Mouse (Mus musculus) ES-E14 (cell line): Measurements from ENCODE around the gene Fut8. TPM values are rescaled to one million over a fixed set of nuclear protein-coding genes. Genes with fewer than 3 reads are reported as not detected.

Source experiments
- DNase-seq: peaks from one replicate; pipeline ENCODE4 v3.0.0-alpha.2; 2013; ENCODE audit warnings: low read depth, low spot score
- H3K27ac ChIP-seq: 2 replicates; pipeline ENCODE4 v1.5.1; 2012; ENCODE audit warnings: low read depth, mild to moderate bottlenecking, low read length, moderate library complexity, mixed read lengths; ENCODE audit not compliant: poor library complexity, insufficient read depth, severe bottlenecking
- H3K36me3 ChIP-seq: 2 replicates; pipeline ENCODE4 v1.6.1; 2012; ENCODE audit warnings: mild to moderate bottlenecking, low read length, moderate library complexity, mixed read lengths; ENCODE audit not compliant: control insufficient read depth, poor library complexity, insufficient read depth, severe bottlenecking
- H3K4me1 ChIP-seq, 2 experiments: fragments of 150-350 bp in 1 of 2; sonication (generic) in 1 of 2; 2 replicates each; pipeline ENCODE4 v1.6.1; 2012; ENCODE audit warnings: low read length in 2 of 2, mild to moderate bottlenecking in 1 of 2, mixed read lengths in 1 of 2; ENCODE audit not compliant: control insufficient read depth in 2 of 2, insufficient read depth in 2 of 2, poor library complexity in 1 of 2
- H3K4me3 ChIP-seq, 2 experiments: fragments of 150-350 bp in 1 of 2; sonication (generic) in 1 of 2; 2 replicates each; pipeline ENCODE4 v1.5.1; 2012; ENCODE audit warnings: low read length in 2 of 2, low read depth in 1 of 2, mild to moderate bottlenecking in 1 of 2, mixed read lengths in 1 of 2; ENCODE audit not compliant: insufficient read depth in 1 of 2, poor library complexity in 1 of 2, severe bottlenecking in 1 of 2
- H3K9ac ChIP-seq: 2 replicates; pipeline ENCODE4 v1.6.1; 2012; ENCODE audit warnings: low read depth, mild to moderate bottlenecking, low read length, mixed read lengths; ENCODE audit not compliant: poor library complexity, insufficient read depth, severe bottlenecking
- H3K9me3 ChIP-seq: fragments of 150-350 bp; sonication (generic); 2 replicates; pipeline ENCODE4 v1.6.1; 2012; ENCODE audit warnings: low read depth, mild to moderate bottlenecking, low read length; ENCODE audit not compliant: control insufficient read depth, insufficient read depth
- CHD2 ChIP-seq: IDR thresholded peaks from 2 replicates; pipeline ENCODE4 v1.6.1; 2014; ENCODE audit warnings: mild to moderate bottlenecking, low read depth, low read length, inconsistent platforms
- HCFC1 ChIP-seq: IDR thresholded peaks from 2 replicates; pipeline ENCODE4 v1.6.1; 2012; ENCODE audit warnings: low read length, inconsistent platforms, borderline replicate concordance; ENCODE audit not compliant: insufficient read depth
- MAFK ChIP-seq: IDR thresholded peaks from 2 replicates; pipeline ENCODE4 v1.6.1; 2014; ENCODE audit warnings: mild to moderate bottlenecking, low read depth, low read length, inconsistent platforms; ENCODE audit not compliant: insufficient read depth
- ZC3H11A ChIP-seq: IDR thresholded peaks from 2 replicates; pipeline ENCODE4 v1.6.1; 2012; ENCODE audit warnings: low read depth, mild to moderate bottlenecking, inconsistent platforms, low read length, borderline replicate concordance
- ZNF384 ChIP-seq: IDR thresholded peaks from 2 replicates; pipeline ENCODE4 v1.6.1; 2012; ENCODE audit warnings: low read depth, low read length, inconsistent platforms
- in situ Hi-C, 2 experiments: fragments of 600-800 bp; cut with MboI; formaldehyde crosslinking; loops; one replicate each; pipeline ENCODE4 v1.15.1; 2025; ENCODE audit warnings: low sequenced_read_pairs in 2 of 2, inconsistent platforms in 1 of 2; ENCODE audit not compliant: unreplicated experiment in 2 of 2
- total RNA-seq: library from RNA; depleted of rRNA; stranded (reverse); fragments of 300-350 nt; gene quantifications from 2 replicates; pipeline ENCODE4 v1.2.3, GENCODE M21; 2012

Fut8 gene
- total RNA-seq, 1 experiment: 26.3 TPM

DNA sequence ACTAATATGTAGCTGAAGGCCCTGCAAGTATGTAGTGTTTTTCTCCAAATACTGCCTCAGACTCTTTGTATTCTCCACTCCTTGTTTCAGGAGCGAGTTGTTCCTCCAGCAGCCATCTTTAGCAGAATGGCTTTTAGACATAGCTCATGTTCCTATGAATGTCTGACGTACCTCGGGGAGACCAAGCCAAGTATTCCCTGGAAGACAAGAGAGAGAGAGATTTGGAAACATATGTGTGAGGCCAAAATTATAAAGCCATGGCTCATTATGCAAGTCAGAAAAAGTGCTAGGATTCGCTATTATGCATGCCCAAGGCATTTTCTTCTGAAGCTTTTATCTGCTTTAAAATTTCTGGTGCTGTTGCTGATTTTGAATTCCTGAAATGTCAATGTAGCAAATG is 13.8 kb upstream of the Fut8 start:
- no peak overlapping the region for H3K27ac ChIP-seq
- no peaks in the 10 kb centered on the region for H3K4me1 ChIP-seq
- H3K36me3 ChIP-seq: no peaks in the 10 kb centered on the region
- H3K4me3 ChIP-seq: no peak overlapping the region
- in situ Hi-C loops: no loop called here
- H3K9me3 ChIP-seq: no peaks in the 10 kb centered on the region
- TF ChIP-seq ZC3H11A: no peak
- H3K9ac ChIP-seq: no peak overlapping the region
- no peak for DNase-seq

DNA sequence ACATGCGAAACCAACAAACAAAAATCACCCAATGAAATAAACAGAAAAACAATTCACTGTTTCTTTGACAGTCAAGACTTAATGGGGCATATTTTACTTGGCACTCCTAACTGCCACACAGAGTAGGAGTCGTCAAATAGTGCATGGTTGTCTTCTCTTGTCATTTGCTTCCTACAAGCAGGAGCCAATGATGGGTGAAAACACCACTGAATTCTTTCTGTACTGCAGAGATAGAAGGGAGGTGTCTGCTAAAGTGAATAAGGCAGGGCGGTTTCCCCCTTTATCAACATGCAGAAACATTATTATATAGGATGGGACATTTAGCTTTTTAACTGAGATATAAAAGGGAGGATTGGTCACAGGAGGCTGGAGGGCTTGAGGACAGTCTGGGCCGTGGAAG is 13.0 kb upstream of the Fut8 start:
- Histone ChIP-seq H3K4me1 (no peaks in the 10 kb centered on the region), H3K9me3 (no peaks in the 10 kb centered on the region), H3K36me3 (no peaks in the 10 kb centered on the region), H3K4me3 (no peak overlapping the region), H3K9ac (no peak overlapping the region), H3K27ac (no peak overlapping the region)
- TF ChIP-seq CHD2 (no peak), ZNF384 (no peak), HCFC1 (no peak), MAFK (no peak), ZC3H11A (no peak)
- in situ Hi-C loops: no loop called here
- no peak for DNase-seq

DNA sequence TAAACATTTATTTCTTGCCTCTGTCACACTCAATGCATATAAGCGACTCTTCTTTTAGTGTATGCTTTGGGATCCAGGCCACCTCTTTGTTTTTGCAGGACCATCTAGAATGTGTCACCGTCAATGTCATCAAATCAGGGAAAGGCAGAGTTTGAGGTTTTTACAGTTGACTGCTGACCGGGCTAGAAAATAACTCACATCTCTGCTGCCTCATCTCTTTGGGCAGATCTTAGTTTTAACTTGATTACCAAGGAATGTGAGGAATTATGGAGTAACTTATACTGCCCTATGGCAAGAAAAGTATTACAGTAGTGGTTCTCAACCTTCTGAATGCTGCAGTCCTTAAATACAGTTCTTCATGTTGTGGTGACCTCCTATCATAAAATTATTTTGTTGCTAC is 12.2 kb upstream of the Fut8 start:
- H3K4me3 ChIP-seq: no peak overlapping the region
- no peaks in the 10 kb centered on the region for H3K4me1 ChIP-seq
- H3K27ac ChIP-seq: no peak overlapping the region
- TF ChIP-seq MAFK (no peak), ZNF384 (no peak), CHD2 (no peak), ZC3H11A (no peak), HCFC1 (no peak)
- in situ Hi-C loops: no loop called here
- DNase-seq: no peak
- H3K9ac ChIP-seq: no peak overlapping the region
- no peaks in the 10 kb centered on the region for H3K9me3 ChIP-seq
- H3K36me3 ChIP-seq: no peaks in the 10 kb centered on the region

DNA sequence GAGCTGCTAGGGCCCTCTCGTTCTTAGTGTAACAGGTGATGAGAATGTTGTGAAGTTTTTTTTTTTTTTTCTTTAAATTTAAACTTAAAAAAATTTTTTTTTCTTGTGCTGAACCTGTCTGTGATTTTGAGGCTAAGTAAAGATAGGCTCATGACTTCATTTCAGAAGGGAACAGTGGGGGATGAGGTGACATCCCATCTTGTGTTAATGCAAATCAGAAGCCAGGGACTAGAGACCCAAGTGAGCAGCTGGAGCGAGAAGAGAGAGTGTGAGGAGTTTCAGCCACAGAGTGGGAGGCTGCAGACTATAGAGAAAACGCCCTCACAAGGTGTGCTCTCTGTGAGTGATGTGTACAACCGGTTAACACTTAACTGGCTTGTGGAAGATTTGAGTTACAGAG is 2.0 kb upstream of the Fut8 start:
- H3K27ac ChIP-seq: no peak overlapping the region
- in situ Hi-C loops: no loop called here
- no peak for DNase-seq

More for the DNA sequence above, 2.0 kb upstream of the Fut8 start:
- Histone ChIP-seq H3K4me3 (no peak overlapping the region), H3K36me3 (no peaks in the 10 kb centered on the region), H3K9ac (no peak overlapping the region), H3K4me1 (0 out of 4 replicates have a peak, but pooled peaks cover 0 to 3% of the 10 kb centered on the region in 2 experiments), H3K9me3 (no peaks in the 10 kb centered on the region)
- TF ChIP-seq HCFC1 (no peak), ZNF384 (no peak), CHD2 (no peak)
